Mouse (Mus musculus) fibroblast of lung, adult 2 months (primary cell): ENCODE results near the gene Cylc1.

Experiments used
- DNase-seq: peaks from one replicate; pipeline ENCODE4 v3.0.0-alpha.2; 2011; ENCODE audit warnings: low read depth

The Cylc1 gene

GRCm38 (mm10) chrX:111110118-111110517 lies at the start of gene Cylc1:
Gene Cylc1, plus strand, starts transcription at chrX:111110418.
- DNase-seq = no peak

DNA sequence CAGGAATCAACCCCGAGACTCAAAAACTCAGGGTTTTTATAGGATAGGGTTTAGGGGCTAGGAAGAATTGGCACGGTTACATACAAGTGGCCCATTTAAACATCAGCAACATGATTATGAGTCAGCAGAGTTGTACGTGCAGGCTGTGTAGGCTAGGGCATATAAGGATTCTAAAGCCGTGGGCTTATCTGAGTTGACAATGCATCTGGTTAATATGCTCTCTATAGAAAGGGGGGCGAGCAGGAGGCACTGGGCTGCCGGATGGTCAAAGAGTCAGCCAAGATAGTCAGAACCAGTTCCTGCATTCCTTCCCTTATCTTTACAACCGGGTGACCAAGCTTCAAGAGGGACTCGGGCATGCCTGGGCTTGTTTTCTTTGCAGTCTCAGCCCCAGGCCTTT lies 31.5 kb upstream of the Cylc1 start:
- no peak for DNase-seq

- no peak for DNase-seq
Observed at GRCm38 (mm10) chrX:111168040-111168439, 57.8 kb downstream of the Cylc1 start, which contains the start of gene Gm10112. Gene Gm10112, plus strand, starts transcription at chrX:111168340.
